Mouse (Mus musculus) megakaryocyte, embryonic 14.5 days (primary cell): ENCODE measurements at regions not wholly inside any gene's neighbourhood (a gene's known extent, or its start where the extent isn't known, plus 50 kb on each side); places are given as distances from the start of the nearest gene placed in this dataset.
"Not testable (repeated sequence)": the region's sequence is repeated elsewhere in the genome, so short reads cannot be mapped to it uniquely, and the experiment has no call there.

Experiments used
- FLI1 ChIP-seq: IDR thresholded peaks from 2 replicates; pipeline ENCODE4 v1.6.1; 2012; ENCODE audit warnings: low read length, inconsistent platforms, mixed read lengths
- GATA1 ChIP-seq: IDR thresholded peaks from 3 replicates; pipeline ENCODE4 v1.6.1; 2012; ENCODE audit warnings: mixed read lengths, low read length, inconsistent platforms, borderline replicate concordance

- TF ChIP-seq GATA1, FLI1: not testable (repeated sequence)
Observed at GRCm38 (mm10) chr7:137584916-137585315, 147.5 kb downstream of the Glrx3 start.
